Mouse (Mus musculus): Measurements from ENCODE around the gene Slc25a44.

DNA sequence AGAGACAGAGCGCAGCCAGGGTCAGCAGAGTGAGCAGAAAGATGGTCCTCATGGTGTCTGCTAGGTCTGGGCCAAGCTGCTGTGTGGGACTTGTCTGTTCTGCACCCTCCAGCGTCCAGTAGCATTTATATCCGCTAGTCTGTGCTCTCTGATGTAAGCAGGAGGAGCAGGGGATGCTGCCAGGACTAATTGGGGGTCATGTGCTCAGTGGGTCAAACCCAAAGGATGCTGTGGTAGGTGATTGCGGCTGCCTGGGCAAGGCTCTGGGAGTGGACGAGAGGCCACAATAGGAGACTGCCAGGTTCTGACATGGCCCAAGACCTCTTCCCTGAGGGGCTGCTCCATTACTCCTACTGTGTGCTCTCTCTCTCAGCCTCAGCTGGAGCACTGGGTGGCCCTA lies 40.6 kb downstream of the Slc25a44 start, which contains the start of gene Bglap:
- no peak for TF ChIP-seq POLR2A (IDR thresholded peaks at IDR 0.05; ENCODE audit: insufficient read depth, low read length)
- TF ChIP-seq EP300 (IDR thresholded peaks at IDR 0.05; ENCODE audit: insufficient read depth, low read depth, low read length) = no peak

All from ES-Bruce4 (cell line).